Mouse (Mus musculus) splenic B cell, adult 2 months (primary cell): Measurements from ENCODE around the gene Dnajb12.
A peak's percentile ranks its signal among the peaks of the same experiment; 100 is the strongest.

Experiments
- DNase-seq: peaks from one replicate; pipeline ENCODE4 v3.0.0-alpha.2; 2011; ENCODE audit warnings: low read depth, low spot score
- H3K27me3 ChIP-seq: 2 replicates; pipeline ENCODE4 v1.6.1; 2012; ENCODE audit warnings: mild to moderate bottlenecking, low read length, moderate library complexity, mixed read lengths; ENCODE audit not compliant: control insufficient read depth, poor library complexity, insufficient read depth, severe bottlenecking
- H3K36me3 ChIP-seq: 2 replicates; pipeline ENCODE4 v1.6.1; 2012; ENCODE audit warnings: mild to moderate bottlenecking, low read length, moderate library complexity, mixed read lengths; ENCODE audit not compliant: control insufficient read depth, poor library complexity, insufficient read depth, severe bottlenecking

Dnajb12 gene

GRCm38 (mm10) chr10:59936058-59936856 lies 56.9 kb downstream of the Dnajb12 start:
- H3K27me3 ChIP-seq: no peaks in the 10 kb centered on the region

DNA sequence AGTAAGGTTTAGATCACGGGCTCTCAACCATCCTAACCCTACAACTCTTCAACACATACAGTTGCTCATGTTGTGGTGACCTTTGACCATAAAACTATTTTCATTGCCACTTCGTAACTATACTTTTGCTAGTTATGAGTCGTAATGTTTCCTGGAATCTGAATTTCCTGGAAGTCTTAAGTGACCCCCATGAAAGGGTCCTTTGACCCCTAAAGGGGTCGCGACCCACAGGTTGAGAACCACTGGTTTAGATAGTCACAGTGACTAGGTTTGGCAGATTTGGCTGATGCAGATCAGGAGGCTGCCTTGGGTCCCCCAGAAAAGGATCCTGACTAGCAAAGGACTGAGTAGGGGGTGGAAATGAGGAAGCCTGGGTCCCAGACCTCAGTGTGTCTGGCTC lies 59.3 kb downstream of the Dnajb12 start:
- Histone ChIP-seq H3K36me3 (no peaks in the 10 kb centered on the region), H3K27me3 (no peaks in the 10 kb centered on the region)
- no peak for DNase-seq

More at GRCm38 (mm10) chr10:59936058-59936856, 56.9 kb downstream of the Dnajb12 start:
- peak; percentile 26 for DNase-seq
- no peaks in the 10 kb centered on the region for H3K36me3 ChIP-seq

DNA sequence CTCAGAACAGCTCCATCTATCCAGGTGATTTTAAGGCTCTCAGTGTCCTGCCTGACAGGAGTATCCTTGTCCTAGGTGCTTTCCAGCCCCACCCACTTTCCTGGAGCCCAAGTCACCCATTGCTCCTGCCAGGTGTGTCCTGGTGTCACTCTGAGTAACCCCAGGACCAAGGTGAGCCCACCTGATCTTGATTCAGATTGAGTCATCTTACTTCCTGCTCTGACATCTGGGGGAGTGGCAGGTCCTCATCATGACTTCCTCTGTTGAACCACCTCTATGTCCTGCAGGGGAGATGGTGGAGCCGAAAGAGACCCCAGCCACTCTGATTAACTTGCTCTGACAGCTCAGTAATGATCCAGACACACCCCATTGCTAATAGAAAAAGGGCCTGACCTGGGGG lies 59.7 kb downstream of the Dnajb12 start:
- H3K36me3 ChIP-seq: no peaks in the 10 kb centered on the region
- DNase-seq: peak; percentile 56
- no peaks in the 10 kb centered on the region for H3K27me3 ChIP-seq

DNA sequence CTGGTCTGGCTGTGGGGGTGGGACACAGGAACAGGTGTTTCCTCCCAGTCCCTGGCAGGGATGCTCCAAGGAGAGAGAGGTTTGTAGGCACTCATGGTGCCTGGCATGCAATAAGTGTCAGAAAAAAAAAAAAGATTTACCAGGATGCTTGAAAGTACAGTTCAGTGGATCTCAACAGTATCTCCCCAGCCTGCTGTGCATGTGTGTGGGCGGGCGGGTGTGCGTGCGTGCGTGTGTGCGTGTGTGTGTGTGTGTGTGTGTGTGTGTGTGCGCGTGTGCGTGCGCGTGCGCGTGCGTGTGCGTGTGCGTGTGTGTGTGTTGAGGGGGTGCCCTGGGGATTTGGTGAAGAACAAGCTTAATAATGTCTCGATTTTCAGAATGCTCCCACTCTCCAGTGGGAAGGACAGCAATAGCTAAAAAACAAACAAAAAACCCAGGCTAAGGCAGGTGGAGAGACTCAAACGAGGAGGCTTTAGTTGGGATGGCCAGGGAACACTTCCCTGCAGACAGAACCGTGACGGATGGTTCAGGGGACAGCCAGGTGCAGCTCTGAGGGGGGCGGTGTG lies 63.0 kb downstream of the Dnajb12 start:
- DNase-seq: peak; percentile 37
- no peaks in the 10 kb centered on the region for H3K36me3 ChIP-seq

GRCm38 (mm10) chr10:59942847-59943420 lies 63.6 kb downstream of the Dnajb12 start:
- no peak for DNase-seq
- H3K27me3 ChIP-seq: no peaks in the 10 kb centered on the region
- H3K36me3 ChIP-seq: no peaks in the 10 kb centered on the region

More for the DNA sequence above, 63.0 kb downstream of the Dnajb12 start:
- no peaks in the 10 kb centered on the region for H3K27me3 ChIP-seq

DNA sequence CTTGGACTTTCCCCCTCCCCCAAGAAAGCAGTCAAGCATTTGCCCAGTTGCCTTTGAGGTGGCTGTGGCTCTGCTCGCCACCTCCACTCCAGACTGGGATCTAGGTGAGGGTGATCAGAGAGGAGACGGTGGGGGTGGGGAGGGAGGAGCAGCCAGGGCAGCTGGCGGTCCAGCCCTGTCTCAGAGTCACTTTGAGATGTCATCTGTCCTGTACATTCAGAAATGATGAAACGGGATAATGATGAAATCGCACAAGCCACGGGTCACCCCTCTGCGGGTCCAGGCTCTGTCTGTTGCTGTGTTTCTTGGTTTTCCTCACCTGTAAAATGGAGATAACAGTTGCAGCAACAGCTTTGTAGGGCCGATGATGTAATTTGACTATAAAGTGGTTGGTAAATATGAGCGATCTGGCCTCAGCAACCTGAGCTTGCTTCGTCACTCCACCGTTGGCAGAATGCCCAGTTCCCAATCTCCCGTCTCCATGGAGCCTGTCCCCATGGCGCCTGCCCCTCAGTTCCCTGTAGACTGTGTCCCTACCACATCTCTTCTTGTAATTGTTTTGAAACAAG lies 64.1 kb downstream of the Dnajb12 start:
- no peak for DNase-seq
- Histone ChIP-seq H3K27me3 (no peaks in the 10 kb centered on the region), H3K36me3 (no peaks in the 10 kb centered on the region)

DNA sequence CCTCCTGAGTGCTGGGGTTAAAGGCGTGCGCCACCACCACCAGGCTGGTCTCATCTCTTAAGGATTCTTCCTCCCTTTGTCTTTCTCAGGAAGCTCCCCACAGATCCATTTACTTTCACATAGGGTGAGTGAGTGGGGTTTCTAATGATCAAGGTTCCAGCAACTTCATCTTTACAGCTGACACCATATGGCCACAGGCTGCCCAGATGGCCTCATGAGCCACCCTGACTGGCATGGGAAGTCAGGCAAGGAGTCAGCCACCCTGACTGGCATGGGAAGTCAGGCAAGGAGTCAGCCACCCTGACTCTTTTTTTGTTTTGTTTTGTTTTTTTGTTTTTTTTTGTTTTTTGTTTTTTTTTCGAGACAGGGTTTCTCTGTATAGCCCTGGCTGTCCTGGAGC lies 66.1 kb downstream of the Dnajb12 start:
- no peak for DNase-seq
- peaks cover 3% of the 10 kb centered on the region; the same call in 1 of the 2 replicates for H3K36me3 ChIP-seq

GRCm38 (mm10) chr10:59946362-59946761 lies 67.0 kb downstream of the Dnajb12 start:
- Histone ChIP-seq H3K27me3 (no peaks in the 10 kb centered on the region), H3K36me3 (peaks cover 3% of the 10 kb centered on the region; the same call in 1 of the 2 replicates)
- DNase-seq: no peak

More for the DNA sequence above, 66.1 kb downstream of the Dnajb12 start:
- no peaks in the 10 kb centered on the region for H3K27me3 ChIP-seq

- Histone ChIP-seq H3K36me3 (peaks cover 3% of the 10 kb centered on the region; the same call in 1 of the 2 replicates), H3K27me3 (no peaks in the 10 kb centered on the region)
- DNase-seq: no peak
Measured at GRCm38 (mm10) chr10:59947296-59948073, 68.1 kb downstream of the Dnajb12 start.

DNA sequence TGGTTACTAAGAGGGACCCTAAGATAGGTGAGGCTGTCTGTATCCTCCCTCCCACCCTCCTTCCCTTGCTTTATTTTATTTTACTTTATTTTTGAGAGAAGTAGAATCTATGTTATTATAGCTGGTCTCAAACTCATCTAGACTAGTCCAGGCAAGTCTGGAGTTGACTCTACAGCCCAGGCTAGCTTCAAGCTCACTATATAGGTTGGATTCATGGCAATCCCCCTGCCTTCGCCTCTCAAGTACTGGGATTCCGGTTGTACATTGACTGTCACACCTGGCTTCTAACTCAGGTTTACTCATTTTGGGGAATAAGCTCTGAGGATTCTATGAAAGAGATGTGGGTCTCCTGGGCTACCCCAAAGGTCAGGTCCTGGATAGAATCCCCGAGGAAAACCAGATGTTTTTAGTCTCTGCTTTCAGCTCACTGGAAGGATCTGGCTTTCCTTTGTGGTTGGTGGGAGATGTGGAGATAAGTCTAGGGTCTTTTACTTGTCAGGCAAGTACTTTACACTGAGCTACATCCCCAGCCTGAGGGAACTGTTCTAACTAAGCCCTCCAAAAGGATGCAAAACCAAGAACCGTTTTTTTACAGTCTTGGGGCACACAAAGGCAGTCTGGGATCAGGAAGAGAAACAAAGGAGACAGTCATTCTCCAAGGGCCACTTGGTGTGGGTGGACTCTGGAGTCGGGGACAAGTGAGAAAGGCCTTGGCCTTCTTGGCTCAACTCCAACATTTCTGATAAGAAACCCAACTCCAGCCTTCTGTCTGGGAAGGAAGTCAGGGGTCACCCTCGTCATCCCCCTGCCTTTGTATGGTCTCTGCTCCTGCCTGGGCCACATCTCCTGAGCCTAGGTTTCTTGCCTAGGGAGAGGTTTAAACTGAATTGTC lies 69.3 kb downstream of the Dnajb12 start:
- DNase-seq: no peak
- no peaks in the 10 kb centered on the region for H3K27me3 ChIP-seq
- H3K36me3 ChIP-seq: peaks cover 3% of the 10 kb centered on the region; the same call in 1 of the 2 replicates
